Mouse (Mus musculus) spleen, postnatal 0 days (tissue): ENCODE measurements around the gene Myod1. TPM values are rescaled to one million over a fixed set of nuclear protein-coding genes. Genes with fewer than 3 reads are reported as not detected.

ENCODE experiments used
- polyA plus RNA-seq: library from polyadenylated mRNA; unstranded; fragments of >200 nt; fragmentation: Nextera tagmentation; extraction: Ambion mirVana; gene quantifications from 2 replicates; pipeline ENCODE4 v1.2.1, GENCODE M21; 2015

Gene Myod1
- 0.11 TPM in 1 of 2 replicates, not detected in the other for polyA plus RNA-seq

GRCm38 (mm10) chr7:46376172-46377007, at the start of gene Myod1:
Gene Myod1 (plus strand): TSS chr7:46376474.

GRCm38 (mm10) chr7:46396231-46396927, 20.1 kb downstream of the Myod1 start, which contains the start of gene Kcnc1:
Gene Kcnc1 (plus strand): TSS chr7:46396497.

Other genes with a start within 250 kb of the Myod1 start
- gene Abcc8, start 196.4 kb upstream of the Myod1 start, polyA plus RNA-seq = 0.14 and 0.15 TPM in 2 replicates
- 0.16 TPM in 1 of 2 replicates, not detected in the other for gene Ush1c, start 138.0 kb upstream of the Myod1 start, polyA plus RNA-seq
- gene Otog, start 135.5 kb upstream of the Myod1 start, polyA plus RNA-seq = not detected in 2 replicates
- 0.08 TPM in 1 of 2 replicates, not detected in the other for gene Kcnc1, start 20.0 kb downstream of the Myod1 start, polyA plus RNA-seq